Mouse (Mus musculus): ENCODE measurements around the gene Tmem80.

The Tmem80 gene

GRCm38 (mm10) chr7:141356971-141357370 lies 29.4 kb downstream of the Tmem80 start:
- DNase-seq (ENCODE audit: low read depth, low spot score): no peak

DNA sequence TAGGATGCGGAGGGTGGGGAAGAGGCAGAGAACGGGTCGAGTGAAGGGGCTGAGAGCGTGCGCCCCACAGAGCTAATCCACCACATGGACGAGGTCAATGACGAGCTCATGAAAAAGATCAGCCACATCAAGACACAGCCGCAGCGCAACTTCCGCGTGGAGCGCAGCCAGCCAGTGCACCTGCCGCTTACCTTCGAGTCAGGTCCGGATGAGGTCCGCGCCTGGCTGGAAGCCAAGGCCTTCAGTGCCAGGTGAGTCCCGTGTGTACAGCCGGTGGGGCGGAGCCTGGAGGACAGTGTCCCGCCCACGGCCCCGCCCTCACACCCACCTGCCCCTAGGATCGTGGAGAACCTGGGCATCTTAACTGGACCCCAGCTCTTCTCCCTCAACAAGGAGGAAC lies 34.0 kb downstream of the Tmem80 start:
- no peak for DNase-seq (ENCODE audit: low read depth, low spot score)

DNA sequence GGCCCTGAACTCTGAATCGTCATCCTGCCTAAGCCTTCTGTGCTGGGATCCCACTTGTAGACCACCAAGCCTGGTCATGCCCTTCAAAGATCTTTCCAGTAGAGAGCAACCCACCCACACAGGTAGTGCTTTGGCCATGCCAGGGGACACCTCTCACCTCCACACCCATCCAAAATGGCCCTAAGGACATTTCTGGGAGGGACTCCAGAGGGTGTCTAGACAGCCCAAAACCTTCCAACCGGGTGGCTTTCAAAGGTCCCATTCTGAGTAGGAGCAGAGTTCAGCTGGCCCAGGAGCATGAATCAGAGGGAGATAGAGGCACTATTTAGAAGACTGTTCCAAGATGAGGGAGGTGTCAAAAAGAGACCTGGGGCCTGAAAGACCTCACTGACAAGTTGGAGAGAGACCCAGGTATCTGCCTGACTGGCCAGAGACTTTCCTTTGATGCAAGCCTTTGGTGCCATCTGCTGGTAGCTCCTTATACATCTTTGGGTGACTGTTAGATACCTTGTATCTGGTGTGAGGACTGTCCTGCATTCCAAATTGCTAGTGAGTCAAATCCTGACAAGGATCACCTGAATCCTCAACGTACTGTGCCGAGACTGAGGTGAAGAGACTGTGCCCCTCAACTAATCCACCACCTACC lies 35.7 kb downstream of the Tmem80 start:
- DNase-seq (ENCODE audit: low read depth, low spot score): peak; percentile 64

DNA sequence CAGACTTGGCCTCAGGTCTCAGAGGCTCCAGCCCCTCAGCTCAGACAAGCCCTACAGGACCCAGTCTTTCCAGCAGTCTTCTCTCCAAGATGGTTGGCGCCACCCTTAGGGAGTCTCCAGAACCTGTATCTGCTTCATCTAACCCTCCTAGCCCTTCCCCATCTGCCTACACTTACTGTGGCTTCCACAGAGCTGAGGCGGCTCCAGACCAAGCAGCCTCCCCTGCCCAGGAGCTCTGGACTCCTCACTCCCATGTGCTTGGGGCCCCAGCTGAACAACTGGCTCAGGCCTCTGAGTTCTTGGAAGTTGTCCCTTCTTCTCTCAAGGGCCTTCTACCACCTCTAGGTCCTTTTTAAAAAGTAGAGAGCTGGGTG lies 36.2 kb downstream of the Tmem80 start:
- DNase-seq (ENCODE audit: low read depth, low spot score): no peak

- DNase-seq (ENCODE audit: low read depth, low spot score): no peak
Measured at GRCm38 (mm10) chr7:141364349-141365048, 37.0 kb downstream of the Tmem80 start.

GRCm38 (mm10) chr7:141365049-141365445 lies 37.5 kb downstream of the Tmem80 start:
- DNase-seq (ENCODE audit: low read depth, low spot score): no peak

GRCm38 (mm10) chr7:141367358-141367757 lies 39.8 kb downstream of the Tmem80 start:
- no peak for DNase-seq (ENCODE audit: low read depth, low spot score)

DNA sequence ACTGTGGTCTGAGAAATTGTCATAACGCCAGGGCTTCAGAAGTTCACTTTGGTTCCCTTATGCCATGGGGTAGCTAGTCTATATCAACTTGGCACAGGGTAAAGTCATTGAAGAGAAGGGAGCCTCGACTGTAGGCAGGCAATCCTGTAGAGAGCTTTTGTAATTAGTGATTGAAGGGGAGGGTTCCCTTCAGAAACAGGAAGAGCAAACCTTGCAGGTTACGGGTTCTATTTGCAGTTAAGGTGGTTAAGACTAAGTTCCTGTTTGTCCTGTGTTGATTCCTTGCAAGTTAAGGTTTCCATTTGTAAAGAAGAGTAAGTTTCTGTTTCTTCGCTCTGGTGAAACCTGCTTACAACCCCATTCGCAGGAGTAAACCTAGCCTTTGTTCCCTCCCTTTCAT lies 42.4 kb downstream of the Tmem80 start:
- DNase-seq (ENCODE audit: low read depth, low spot score): no peak

DNA sequence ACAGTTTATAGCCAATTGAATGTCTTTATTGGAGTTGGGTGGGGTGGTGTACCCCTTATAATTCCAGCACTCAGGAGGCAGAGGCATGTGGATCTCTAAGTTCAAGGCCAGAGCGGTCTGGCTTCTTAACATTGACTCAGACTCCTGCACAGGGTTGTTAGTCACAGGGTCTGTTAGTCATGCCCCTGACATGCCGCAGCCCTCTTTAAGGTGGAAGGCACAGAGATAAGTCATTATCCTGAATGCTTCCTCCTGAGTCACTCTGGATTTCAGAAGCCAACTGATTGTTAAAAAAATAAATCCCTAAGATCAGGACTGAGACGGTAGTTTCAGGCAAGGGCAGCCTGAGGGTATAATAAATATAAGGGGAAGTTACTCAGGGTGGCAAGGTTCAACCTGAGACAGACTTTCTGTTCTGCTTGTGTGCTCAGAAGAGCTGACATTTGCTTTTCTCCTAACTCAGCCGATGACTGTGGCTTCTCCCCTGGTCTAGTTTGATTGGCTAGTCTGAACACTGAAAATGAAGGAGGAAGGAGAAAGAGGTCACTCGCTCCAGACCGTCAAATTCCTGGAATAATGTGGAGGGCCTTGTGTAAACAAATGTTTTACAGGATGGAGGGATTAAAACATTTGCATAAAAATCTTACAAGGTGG lies 44.5 kb downstream of the Tmem80 start:
- DNase-seq (ENCODE audit: low read depth, low spot score): no peak

DNA sequence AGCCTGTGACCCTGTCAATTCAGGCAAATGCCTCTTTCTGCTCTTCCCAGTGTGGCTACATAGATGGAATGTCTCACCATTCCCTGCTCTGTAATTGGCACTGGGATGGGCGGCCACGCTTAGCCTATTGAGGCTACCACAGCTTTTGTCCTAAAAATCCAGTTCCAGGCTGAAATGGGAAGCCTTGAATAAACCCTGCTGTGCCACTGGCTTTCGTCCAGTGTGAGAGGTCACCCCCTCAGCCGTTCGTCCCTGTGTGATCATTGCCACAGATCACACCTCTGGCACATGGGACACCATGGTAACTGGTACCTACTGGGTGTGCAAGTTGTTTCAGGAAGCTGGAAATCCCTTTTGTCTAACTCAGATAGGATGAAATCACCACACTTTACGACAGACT lies 46.1 kb downstream of the Tmem80 start:
- no peak for DNase-seq (ENCODE audit: low read depth, low spot score)

DNA sequence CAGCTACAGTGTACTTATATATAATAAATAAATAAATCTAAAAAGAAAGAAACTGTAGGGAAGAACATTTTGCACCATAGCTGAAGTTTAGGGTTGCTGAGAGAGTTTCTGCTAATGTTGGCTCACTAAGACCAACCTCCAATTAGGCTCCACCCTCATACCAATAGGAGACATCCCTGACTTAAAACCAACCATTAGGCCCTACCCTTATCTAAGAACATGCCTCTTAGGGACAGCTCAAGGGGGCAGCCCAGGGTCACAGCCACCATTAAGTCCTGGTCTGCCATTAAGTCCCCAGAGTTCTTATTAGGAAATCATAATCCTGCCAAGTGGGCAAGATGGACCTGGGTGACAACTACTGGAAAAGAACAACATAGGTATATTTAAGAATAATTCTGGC lies 46.9 kb downstream of the Tmem80 start:
- no peak for DNase-seq (ENCODE audit: low read depth, low spot score)

DNA sequence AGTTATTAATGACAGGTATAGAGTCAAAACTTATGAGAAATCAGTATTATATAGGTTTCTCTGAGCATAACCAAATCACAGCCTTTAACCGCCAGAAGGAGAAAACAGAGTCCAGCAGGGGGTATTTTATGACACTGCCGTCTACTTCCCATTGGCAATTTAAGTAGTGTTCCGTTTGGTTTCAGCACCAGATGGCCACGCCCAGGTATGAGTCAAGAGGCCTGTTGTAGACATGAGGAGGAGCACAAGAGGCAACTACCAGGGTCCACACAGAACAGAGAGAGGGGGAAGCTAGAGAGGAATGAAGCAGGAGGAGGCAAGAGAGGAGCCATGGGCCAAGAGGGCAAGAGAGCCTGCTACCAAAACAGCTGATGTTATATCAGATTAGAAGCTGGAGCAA lies 52.0 kb downstream of the Tmem80 start:
- no peak for DNase-seq (ENCODE audit: low read depth, low spot score)

GRCm38 (mm10) chr7:141381068-141381835 lies 53.7 kb downstream of the Tmem80 start:
- DNase-seq (ENCODE audit: low read depth, low spot score): no peak

Data from retina, postnatal 7 days (tissue).